Mouse (Mus musculus) MEL (cell line): ENCODE measurements around the gene Ap2s1.

Experiments
- BHLHE40 ChIP-seq: IDR thresholded peaks from 2 replicates; pipeline ENCODE4 v1.6.1; 2012; ENCODE audit warnings: low read depth, mild to moderate bottlenecking, inconsistent platforms, low read length, improper control_type of control experiment, borderline replicate concordance
- CTCF ChIP-seq, 3 experiments: IDR thresholded peaks in 2 of 3; conservative IDR thresholded peaks in 1 of 3; 2 replicates each; pipeline ENCODE4 v1.5.1; 2011 to 2012; ENCODE audit warnings: low read length in 3 of 3, low read depth in 2 of 3, mild to moderate bottlenecking in 2 of 3, improper control_type of control experiment in 1 of 3, inconsistent platforms in 1 of 3, mixed read lengths in 1 of 3, moderate library complexity in 1 of 3; ENCODE audit not compliant: control insufficient read depth in 1 of 3, insufficient read depth in 1 of 3, poor library complexity in 1 of 3, severe bottlenecking in 1 of 3
- ETS1 ChIP-seq: IDR thresholded peaks from 2 replicates; pipeline ENCODE4 v1.6.1; 2012; ENCODE audit warnings: low read depth, mild to moderate bottlenecking, inconsistent platforms, low read length, improper control_type of control experiment, moderate library complexity
- GABPA ChIP-seq: IDR thresholded peaks from 2 replicates; pipeline ENCODE4 v1.6.1; 2012; ENCODE audit warnings: low read depth, mild to moderate bottlenecking, inconsistent platforms, low read length, improper control_type of control experiment, moderate library complexity
- GATA1 ChIP-seq: IDR thresholded peaks from 2 replicates; pipeline ENCODE4 v1.6.1; 2011; ENCODE audit warnings: low read depth, low read length, improper control_type of control experiment
- MAX ChIP-seq: IDR thresholded peaks from 2 replicates; pipeline ENCODE4 v1.6.1; 2011; ENCODE audit warnings: low read length, improper control_type of control experiment
- MXI1 ChIP-seq: IDR thresholded peaks from 2 replicates; pipeline ENCODE4 v1.6.1; 2011; ENCODE audit warnings: mild to moderate bottlenecking, low read depth, low read length, improper control_type of control experiment
- POLR2A ChIP-seq, 2 experiments: IDR thresholded peaks; 2 replicates each; pipeline ENCODE4 v1.6.1; 2011 to 2012; ENCODE audit warnings: low read length in 2 of 2, mild to moderate bottlenecking in 2 of 2, control low read depth in 1 of 2, improper control_type of control experiment in 1 of 2, low read depth in 1 of 2, moderate library complexity in 1 of 2; ENCODE audit not compliant: control insufficient read depth in 1 of 2, insufficient read depth in 1 of 2, poor library complexity in 1 of 2
- POLR2AphosphoS2 ChIP-seq: IDR thresholded peaks from 2 replicates; pipeline ENCODE4 v1.6.1; 2011; ENCODE audit warnings: low read length, improper control_type of control experiment
- TCF12 ChIP-seq: IDR thresholded peaks from 2 replicates; pipeline ENCODE4 v1.6.1; 2014; ENCODE audit warnings: low read depth, mild to moderate bottlenecking, inconsistent platforms, low read length, improper control_type of control experiment, moderate library complexity
- ZC3H11A ChIP-seq: IDR thresholded peaks from 2 replicates; pipeline ENCODE4 v1.6.1; 2012; ENCODE audit warnings: low read depth, mild to moderate bottlenecking, inconsistent platforms, low read length, improper control_type of control experiment
- ZMIZ1 ChIP-seq: IDR thresholded peaks from 2 replicates; pipeline ENCODE4 v1.6.1; 2012; ENCODE audit warnings: low read depth, mild to moderate bottlenecking, inconsistent platforms, low read length, improper control_type of control experiment, moderate library complexity

DNA sequence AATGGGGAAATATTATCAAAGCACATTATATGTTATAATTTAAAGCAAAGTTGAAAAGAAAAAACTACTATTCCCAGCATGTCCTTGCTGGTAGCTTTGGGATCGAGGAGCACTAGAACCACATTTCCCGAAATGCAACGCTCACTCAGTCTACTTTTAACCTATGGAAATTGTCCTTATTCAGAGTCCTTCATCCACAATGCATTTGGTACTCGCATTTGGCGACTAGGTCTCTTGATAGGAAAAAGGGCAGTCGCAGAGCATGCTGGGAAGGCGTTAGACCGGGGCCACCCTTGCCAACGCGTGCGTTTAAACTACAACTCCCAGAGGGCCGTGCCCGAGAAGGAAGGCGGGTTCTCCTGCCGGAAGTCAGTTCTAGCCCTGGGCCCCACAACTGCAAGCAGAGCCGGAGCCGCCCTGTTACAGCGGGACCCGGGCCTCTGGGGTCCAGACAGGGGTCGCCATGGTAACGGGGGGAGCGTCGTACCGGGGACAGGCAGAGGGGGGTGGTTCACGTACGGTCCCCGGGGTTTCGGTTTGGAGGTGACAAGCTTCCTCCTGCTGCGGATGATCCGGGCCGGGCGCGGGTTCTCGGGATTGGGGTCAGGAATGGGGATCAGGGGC, at the start of gene Ap2s1:
- TF ChIP-seq GATA1 (0 out of 2 replicates have a peak, but pooled peaks have one; percentile 31), ZC3H11A (no peak), POLR2AphosphoS2 (peak; percentile 33; the same call in 1 of the 2 replicates), ETS1 (no peak), CTCF (IDR thresholded peaks at IDR 0.05 in 2 of 3, conservative IDR thresholded peaks at IDR 0.05 in 1 of 3; ENCODE audit: control insufficient read depth in 1 of 3, insufficient read depth in 1 of 3, low read depth in 2 of 3, low read length in 3 of 3, poor library complexity in 1 of 3, severe bottlenecking in 1 of 3) (no peak), TCF12 (peak; percentile 6; the same call in 1 of the 2 replicates), GABPA (no peak; the same call in 1 of the 2 replicates), POLR2A (IDR thresholded peaks at IDR 0.05; ENCODE audit: control insufficient read depth in 1 of 2, insufficient read depth in 1 of 2, low read depth in 1 of 2, low read length in 2 of 2, poor library complexity in 1 of 2) (peak; percentile 62 to 72; a peak in 3 of 4 replicates), ZMIZ1 (no peak), MXI1 (peak; percentile 61; the same call in 1 of the 2 replicates), BHLHE40 (no peak), MAX (no peak; the same call in 1 of the 2 replicates)
